Mouse (Mus musculus) ES-Bruce4 (cell line): ENCODE results near the gene Tor4a. TPM values are rescaled to one million over a fixed set of nuclear protein-coding genes. Genes with fewer than 3 reads are reported as not detected.

Experiments
- H3K27ac ChIP-seq: 2 replicates; pipeline ENCODE4 v1.5.1; 2012; ENCODE audit warnings: low read length, inconsistent platforms; ENCODE audit not compliant: insufficient read depth
- H3K27me3 ChIP-seq: 2 replicates; pipeline ENCODE4 v1.6.1; 2012; ENCODE audit warnings: mild to moderate bottlenecking, low read length, inconsistent platforms; ENCODE audit not compliant: control insufficient read depth, poor library complexity, insufficient read depth, severe bottlenecking
- H3K36me3 ChIP-seq: 2 replicates; pipeline ENCODE4 v1.6.1; 2012; ENCODE audit warnings: inconsistent platforms, mild to moderate bottlenecking, low read length, moderate library complexity; ENCODE audit not compliant: control insufficient read depth, poor library complexity, insufficient read depth, severe bottlenecking
- H3K4me1 ChIP-seq: one replicate; pipeline ENCODE4 v1.8.1; 2011; ENCODE audit warnings: low read length; ENCODE audit not compliant: control insufficient read depth, insufficient read depth
- H3K4me3 ChIP-seq: 2 replicates; pipeline ENCODE4 v1.5.1; 2011; ENCODE audit warnings: low read depth, mild to moderate bottlenecking, low read length
- H3K9ac ChIP-seq: 2 replicates; pipeline ENCODE4 v1.6.1; 2012; ENCODE audit warnings: low read depth, mild to moderate bottlenecking, inconsistent platforms; ENCODE audit not compliant: poor library complexity, severe bottlenecking
- H3K9me3 ChIP-seq: replicated peaks from 2 replicates; pipeline ENCODE4 v1.6.1; 2012; ENCODE audit warnings: mild to moderate bottlenecking, low read length, inconsistent platforms; ENCODE audit not compliant: control insufficient read depth, poor library complexity, insufficient read depth, severe bottlenecking
- CTCF ChIP-seq: IDR thresholded peaks from one replicate; pipeline ENCODE4 v1.8.1; 2011; ENCODE audit warnings: low read depth, low read length
- EP300 ChIP-seq: IDR thresholded peaks from 2 replicates; pipeline ENCODE4 v1.6.1; 2011; ENCODE audit warnings: low read depth, low read length; ENCODE audit not compliant: insufficient read depth
- POLR2A ChIP-seq: IDR thresholded peaks from one replicate; pipeline ENCODE4 v1.8.1; 2011; ENCODE audit warnings: low read length; ENCODE audit not compliant: insufficient read depth
- polyA plus RNA-seq: library from polyadenylated mRNA; stranded (reverse); fragments of >200 nt; gene quantifications from 2 replicates; pipeline ENCODE4 v1.2.4, GENCODE M21; 2011; ENCODE audit warnings: low read depth; ENCODE audit not compliant: missing spikeins, insufficient read depth, insufficient read length

The Tor4a gene
- polyA plus RNA-seq, 1 experiment, result 4.5 TPM

- Histone ChIP-seq H3K4me1 (no peaks in the 10 kb centered on the region), H3K9me3 (no peaks in the 10 kb centered on the region), H3K27ac (peak overlapping the region; percentile 98), H3K36me3 (peaks cover 14% of the 10 kb centered on the region), H3K4me3 (peak overlapping the region; percentile 91), H3K27me3 (no peaks in the 10 kb centered on the region), H3K9ac (peak overlapping the region; percentile 76)
- no peak for TF ChIP-seq CTCF
- TF ChIP-seq EP300, result 0 out of 2 replicates have a peak, but pooled peaks have one; percentile 15
- peak; percentile 45 for TF ChIP-seq POLR2A
Observed at GRCm38 (mm10) chr2:25224766-25225752, 28.4 kb upstream of the Tor4a start.

- Histone ChIP-seq H3K36me3 (peaks cover 14% of the 10 kb centered on the region), H3K4me1 (no peaks in the 10 kb centered on the region), H3K27me3 (no peaks in the 10 kb centered on the region), H3K4me3 (peak within 1 kb of the TSS; percentile 92), H3K9ac (peak within 1 kb of the TSS; percentile 85), H3K9me3 (no peaks in the 10 kb centered on the region), H3K27ac (peak within 1 kb of the TSS; percentile 98)
- TF ChIP-seq EP300 (no peak), CTCF (no peak), POLR2A (peak; percentile 98)
Observed at GRCm38 (mm10) chr2:25224492-25224765, 27.7 kb upstream of the Tor4a start, which contains the start of gene Tubb4b. Gene Tubb4b (minus strand): TSS chr2:25224702.

- Histone ChIP-seq H3K4me3 (peak overlapping the region; percentile 92), H3K4me1 (no peaks in the 10 kb centered on the region), H3K9ac (peak overlapping the region; percentile 85), H3K9me3 (no peaks in the 10 kb centered on the region), H3K36me3 (peaks cover 14% of the 10 kb centered on the region), H3K27ac (peak overlapping the region; percentile 80), H3K27me3 (no peaks in the 10 kb centered on the region)
- no peak for TF ChIP-seq POLR2A
- TF ChIP-seq EP300, result 0 out of 2 replicates have a peak, but pooled peaks have one; percentile 45
- no peak for TF ChIP-seq CTCF
Observed at GRCm38 (mm10) chr2:25223681-25224491, 27.2 kb upstream of the Tor4a start.

- no peaks in the 10 kb centered on the region for H3K4me1 ChIP-seq
- no peaks in the 10 kb centered on the region for H3K9me3 ChIP-seq
- no peak for TF ChIP-seq POLR2A
- TF ChIP-seq CTCF, result no peak
- TF ChIP-seq EP300, result no peak
- H3K27ac ChIP-seq, result no peak overlapping the region; the same call in 1 of the 2 replicates
- H3K4me3 ChIP-seq, result no peak overlapping the region
- H3K36me3 ChIP-seq, result peaks cover 14% of the 10 kb centered on the region
- no peaks in the 10 kb centered on the region for H3K27me3 ChIP-seq
- H3K9ac ChIP-seq, result no peak overlapping the region
Observed at GRCm38 (mm10) chr2:25221331-25221772, 24.7 kb upstream of the Tor4a start.

- Histone ChIP-seq H3K9me3 (no peaks in the 10 kb centered on the region), H3K9ac (no peak within 1 kb of the TSS), H3K27me3 (no peaks in the 10 kb centered on the region), H3K4me3 (no peak within 1 kb of the TSS), H3K4me1 (no peaks in the 10 kb centered on the region), H3K27ac (no peak within 1 kb of the TSS), H3K36me3 (peaks cover 10% of the 10 kb centered on the region)
- TF ChIP-seq EP300 (no peak), POLR2A (no peak), CTCF (no peak)
Observed at GRCm38 (mm10) chr2:25218445-25218844, 21.8 kb upstream of the Tor4a start, which contains the start of gene Fam166a. Gene Fam166a (plus strand): TSS chr2:25218745.

GRCm38 (mm10) chr2:25217666-25218065, 21.0 kb upstream of the Tor4a start:
- no peaks in the 10 kb centered on the region for H3K27me3 ChIP-seq

More at GRCm38 (mm10) chr2:25217666-25218065, 21.0 kb upstream of the Tor4a start:
- Histone ChIP-seq H3K4me3 (no peak overlapping the region), H3K4me1 (no peaks in the 10 kb centered on the region), H3K9ac (no peak overlapping the region), H3K27ac (no peak overlapping the region), H3K36me3 (peaks cover 6% of the 10 kb centered on the region; the same call in 1 of the 2 replicates), H3K9me3 (no peaks in the 10 kb centered on the region)
- no peak for TF ChIP-seq POLR2A
- no peak for TF ChIP-seq EP300
- no peak for TF ChIP-seq CTCF
